Mouse (Mus musculus): Measurements from ENCODE around the gene Sccpdh. TPM values are rescaled to one million over a fixed set of nuclear protein-coding genes. Genes with fewer than 3 reads are reported as not detected.
"Not testable (repeated sequence)": the region's sequence is repeated elsewhere in the genome, so short reads cannot be mapped to it uniquely, and the experiment has no call there.

Sccpdh gene
- polyA plus RNA-seq, 1 experiment: 15.1 TPM

DNA sequence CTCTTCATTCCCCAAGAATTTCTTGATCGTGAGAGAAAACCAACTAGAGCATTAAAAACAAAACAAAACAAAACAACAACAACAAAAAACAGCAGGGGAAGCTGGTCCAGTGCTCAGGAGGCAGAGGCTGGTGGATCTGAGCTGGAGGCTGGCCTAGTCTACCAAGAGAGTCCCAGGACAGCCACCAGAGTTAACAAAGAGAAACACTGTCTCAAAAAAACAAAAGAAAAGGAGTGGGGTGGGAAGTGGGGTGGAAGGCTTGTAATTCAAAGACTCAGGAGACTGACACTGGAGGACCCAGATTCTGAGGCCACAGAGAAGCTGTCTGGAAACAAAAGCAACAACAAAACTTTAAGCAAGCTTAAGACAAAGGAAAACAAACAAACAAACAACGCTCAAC, 1.0 kb upstream of the Sccpdh start:
- no peak for DNase-seq (ENCODE audit: low read depth, low spot score)
- WGBS: 85% methylated on average over 2 of the region's 2 CpGs

DNA sequence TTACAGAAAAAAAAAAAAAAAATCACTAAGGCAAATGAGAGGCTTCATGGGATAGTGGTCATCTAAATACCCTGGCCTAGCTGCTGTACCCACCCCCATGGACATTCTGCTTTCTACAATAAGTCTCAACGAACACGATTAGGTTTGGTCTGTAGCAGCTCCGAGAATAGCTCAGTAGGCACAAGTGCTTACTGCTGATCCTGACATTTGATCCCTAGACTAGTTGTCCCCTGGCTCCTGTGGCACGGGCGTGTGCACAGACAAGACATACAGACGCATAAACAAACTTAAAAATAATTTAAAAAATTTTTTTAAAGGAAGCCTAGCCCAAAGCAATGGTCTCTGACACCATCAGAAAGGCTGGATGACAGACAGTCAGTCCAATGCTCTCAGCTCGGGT, 560 bp upstream of the Sccpdh start:
- WGBS: 37% methylated on average over 7 of the region's 7 CpGs
- DNase-seq (ENCODE audit: low read depth, low spot score): no peak

- no peak for DNase-seq (ENCODE audit: low read depth, low spot score)
- WGBS: 18% methylated on average over 12 of the region's 12 CpGs
Measured at GRCm38 (mm10) chr1:179668836-179669537, 977 bp downstream of the Sccpdh start.

GRCm38 (mm10) chr1:179674355-179674754, 6.3 kb downstream of the Sccpdh start:
- 90% methylated on average over 3 of the region's 3 CpGs for WGBS
- no peak for DNase-seq (ENCODE audit: low read depth, low spot score)

GRCm38 (mm10) chr1:179677031-179677430, 9.0 kb downstream of the Sccpdh start:
- no peak for DNase-seq (ENCODE audit: low read depth, low spot score)
- WGBS: 83% methylated on average over 2 of the region's 2 CpGs

GRCm38 (mm10) chr1:179679326-179679725, 11.3 kb downstream of the Sccpdh start:
- 62% methylated on average over 4 of the region's 4 CpGs for WGBS
- DNase-seq (ENCODE audit: low read depth, low spot score): no peak

DNA sequence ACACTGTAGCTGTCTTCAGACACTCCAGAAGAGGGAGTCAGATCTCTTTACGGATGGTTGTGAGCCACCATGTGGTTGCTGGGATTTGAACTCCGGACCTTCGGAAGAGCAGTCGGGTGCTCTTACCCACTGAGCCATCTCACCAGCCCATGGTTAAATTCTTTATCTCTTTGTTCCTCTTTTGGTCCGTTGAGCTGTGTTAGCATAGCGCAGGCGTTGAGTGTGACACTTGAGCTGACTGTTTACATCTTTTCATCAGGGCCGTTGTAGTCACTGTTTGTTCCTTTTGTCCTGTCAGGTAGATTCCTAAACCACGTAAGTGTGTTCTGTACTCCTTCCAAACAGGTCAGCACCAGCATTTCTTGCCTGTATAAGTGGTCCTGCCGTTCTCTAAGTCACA, 14.7 kb downstream of the Sccpdh start:
- WGBS: 91% methylated on average over 10 of the region's 10 CpGs
- not testable (repeated sequence) for DNase-seq (ENCODE audit: low read depth, low spot score)

DNA sequence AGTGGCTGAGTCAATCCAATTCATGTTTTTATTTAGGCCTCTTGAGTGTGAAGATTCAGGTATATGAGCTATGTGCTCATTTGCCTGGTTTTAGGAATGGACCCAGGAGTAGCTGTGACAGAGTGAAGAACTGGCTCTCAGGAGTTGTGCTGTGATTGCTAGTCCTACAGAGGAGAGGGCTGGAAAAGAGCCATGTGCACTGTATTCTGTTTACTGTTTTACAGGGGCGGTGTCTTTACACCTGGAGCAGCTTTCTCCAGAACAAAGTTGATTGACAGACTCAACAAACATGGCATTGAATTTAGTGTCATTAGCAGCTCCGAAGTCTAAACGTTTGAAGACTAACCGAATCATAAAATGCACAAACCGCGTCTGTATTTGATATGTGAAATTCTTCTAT, 18.3 kb downstream of the Sccpdh start:
- 22% methylated on average over 6 of the region's 6 CpGs for WGBS
- no peak for DNase-seq (ENCODE audit: low read depth, low spot score)

DNA sequence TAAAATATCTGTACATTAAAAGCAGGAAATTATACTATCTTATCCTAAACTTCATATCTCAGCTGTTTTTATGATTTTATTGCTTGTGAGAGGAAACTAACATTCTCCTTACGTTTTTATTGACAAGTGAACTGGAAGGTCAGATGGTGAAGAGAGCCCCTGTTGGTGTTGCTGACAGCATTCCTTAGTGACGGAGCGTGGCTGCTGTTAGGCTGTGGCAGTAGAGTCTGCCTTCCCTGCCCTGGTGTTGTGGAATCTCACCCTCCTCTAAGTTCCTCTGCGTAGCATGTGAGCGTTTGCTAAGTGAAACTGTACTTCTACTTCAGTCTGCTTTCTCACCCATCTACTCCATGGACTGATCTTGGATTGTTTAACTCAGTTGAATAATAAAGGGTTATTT, 18.8 kb downstream of the Sccpdh start:
- 36% methylated on average over 5 of the region's 5 CpGs for WGBS
- DNase-seq (ENCODE audit: low read depth, low spot score): no peak

- 61% methylated on average over 1 of the region's 1 CpGs for WGBS
- no peak for DNase-seq (ENCODE audit: low read depth, low spot score)
Measured at GRCm38 (mm10) chr1:179687305-179687704, 19.3 kb downstream of the Sccpdh start.

GRCm38 (mm10) chr1:179687966-179688365, 20.0 kb downstream of the Sccpdh start:
- WGBS: 98% methylated on average over 3 of the region's 3 CpGs
- DNase-seq (ENCODE audit: low read depth, low spot score): no peak

GRCm38 (mm10) chr1:179688415-179688814, 20.4 kb downstream of the Sccpdh start:
- no peak for DNase-seq (ENCODE audit: low read depth, low spot score)
- 95% methylated on average over 6 of the region's 6 CpGs for WGBS

GRCm38 (mm10) chr1:179688914-179689313, 20.9 kb downstream of the Sccpdh start:
- no peak for DNase-seq (ENCODE audit: low read depth, low spot score)
- 86% methylated on average over 5 of the region's 5 CpGs for WGBS

GRCm38 (mm10) chr1:179689479-179689878, 21.5 kb downstream of the Sccpdh start:
- 76% methylated on average over 6 of the region's 6 CpGs for WGBS
- DNase-seq (ENCODE audit: low read depth, low spot score): no peak

- WGBS: 18% methylated on average over 3 of the region's 3 CpGs
- DNase-seq (ENCODE audit: low read depth, low spot score): no peak
Measured at GRCm38 (mm10) chr1:179704150-179704549, 36.1 kb downstream of the Sccpdh start.

DNA sequence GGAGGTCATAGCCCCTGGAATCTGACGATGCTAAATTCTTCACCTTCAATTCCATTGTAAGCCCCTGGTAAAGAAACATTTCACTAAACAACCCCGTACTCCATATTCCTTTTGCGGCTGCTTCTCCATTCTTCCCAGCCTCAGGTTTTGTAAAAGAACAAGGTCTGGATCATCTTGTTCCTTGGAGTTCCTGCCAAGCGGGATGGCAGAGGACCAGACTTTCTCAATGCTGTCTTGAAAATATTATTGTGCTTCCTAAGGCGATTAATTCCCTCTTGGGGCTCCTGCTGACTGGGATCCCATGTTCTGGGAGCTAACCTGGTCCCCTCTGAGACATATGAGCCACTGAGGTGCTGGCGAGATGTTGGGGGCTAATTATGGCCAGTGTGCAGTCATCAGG, 37.1 kb downstream of the Sccpdh start:
- WGBS: 86% methylated on average over 6 of the region's 6 CpGs
- DNase-seq (ENCODE audit: low read depth, low spot score): no peak

DNA sequence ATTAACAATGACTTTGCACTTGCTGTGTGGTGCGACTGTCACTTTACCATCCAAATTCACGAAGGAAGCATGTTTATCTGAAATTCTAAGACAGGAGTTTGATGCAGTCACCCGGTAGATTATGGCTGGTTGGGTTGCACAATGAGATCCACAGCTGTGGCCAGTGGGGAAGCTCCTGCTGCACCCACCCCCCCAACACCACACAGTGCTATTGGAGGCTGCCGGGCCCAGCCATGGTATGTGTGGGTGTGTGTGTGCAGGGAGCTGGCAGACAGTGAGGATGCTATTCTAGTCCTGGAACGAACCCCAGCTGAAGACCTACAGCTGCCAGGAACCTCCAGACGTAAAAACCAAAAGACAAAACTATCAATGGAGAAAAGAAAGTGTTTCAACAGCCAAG, 41.4 kb downstream of the Sccpdh start:
- no peak for DNase-seq (ENCODE audit: low read depth, low spot score)
- 65% methylated on average over 6 of the region's 6 CpGs for whole genome bisulfite sequencing

DNA sequence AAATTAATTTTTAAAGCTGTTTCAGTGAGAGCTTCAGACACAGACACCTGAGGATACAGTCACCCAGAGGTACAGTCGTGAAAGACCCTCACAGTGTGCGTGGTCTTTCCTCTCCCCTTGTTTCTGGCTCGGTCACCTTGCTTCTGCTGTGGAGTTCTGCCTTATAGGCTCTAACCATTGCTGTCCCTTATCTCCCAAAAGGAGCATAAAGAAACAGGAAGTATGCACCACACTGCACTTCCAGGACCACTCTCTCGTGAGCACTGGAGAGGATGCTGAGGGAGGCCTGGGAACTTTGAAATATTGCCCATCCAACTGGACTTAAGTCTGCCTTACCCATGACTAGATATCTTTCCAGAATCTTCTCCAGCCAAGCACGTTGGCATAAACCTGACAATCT, 42.7 kb downstream of the Sccpdh start:
- no peak for DNase-seq (ENCODE audit: low read depth, low spot score)
- WGBS: 90% methylated on average over 5 of the region's 5 CpGs

- WGBS: 93% methylated on average over 7 of the region's 7 CpGs
- no peak for DNase-seq (ENCODE audit: low read depth, low spot score)
Measured at GRCm38 (mm10) chr1:179712658-179713057, 44.6 kb downstream of the Sccpdh start.

- WGBS: 78% methylated on average over 3 of the region's 3 CpGs
- DNase-seq (ENCODE audit: low read depth, low spot score): no peak
Measured at GRCm38 (mm10) chr1:179713367-179713766, 45.4 kb downstream of the Sccpdh start.

GRCm38 (mm10) chr1:179715289-179715688, 47.3 kb downstream of the Sccpdh start:
- WGBS: 78% methylated on average over 4 of the region's 4 CpGs

GRCm38 (mm10) chr1:179715786-179716185, 47.8 kb downstream of the Sccpdh start:
- DNase-seq (ENCODE audit: low read depth, low spot score): no peak
- 81% methylated on average over 4 of the region's 4 CpGs for WGBS

More at GRCm38 (mm10) chr1:179715289-179715688, 47.3 kb downstream of the Sccpdh start:
- DNase-seq (ENCODE audit: low read depth, low spot score): not testable (repeated sequence)

All from large intestine, adult 2 months (tissue).